Mouse (Mus musculus): ENCODE data around the gene Gprin3. TPM values are rescaled to one million over a fixed set of nuclear protein-coding genes. Genes with fewer than 3 reads are reported as not detected.
"Not testable (repeated sequence)": the region's sequence is repeated elsewhere in the genome, so short reads cannot be mapped to it uniquely, and the experiment has no call there.

The Gprin3 gene
- polyA plus RNA-seq, 1 experiment = 0.72 TPM

GRCm38 (mm10) chr6:59311241-59311640, 114.9 kb downstream of the Gprin3 start:
- DNase-seq = no peak
- WGBS = 92% methylated on average over 2 of the region's 2 CpGs
- Histone ChIP-seq H3K4me3 (ENCODE audit: insufficient read depth, low read depth, low read length) (no peak overlapping the region), H3K4me1 (ENCODE audit: control insufficient read depth, insufficient read depth, low read length) (no peaks in the 10 kb centered on the region), H3K27ac (ENCODE audit: insufficient read depth, low read depth, low read length) (no peak overlapping the region), H3K36me3 (ENCODE audit: control insufficient read depth, insufficient read depth, low read length) (no peaks in the 10 kb centered on the region), H3K27me3 (replicated peaks; ENCODE audit: control insufficient read depth, insufficient read depth, low read length) (no peaks in the 10 kb centered on the region)
- TF ChIP-seq POLR2A (IDR thresholded peaks at IDR 0.05; ENCODE audit: low read depth, low read length) (no peak), CTCF (conservative IDR thresholded peaks at IDR 0.05; ENCODE audit: insufficient read depth, insufficient read length, low read depth, low read length) (no peak)

- DNase-seq; H3K4me1 ChIP-seq (ENCODE audit: control insufficient read depth, insufficient read depth, low read length); H3K36me3 ChIP-seq (ENCODE audit: control insufficient read depth, insufficient read depth, low read length); H3K4me3 ChIP-seq (ENCODE audit: insufficient read depth, low read depth, low read length); H3K27me3 ChIP-seq (replicated peaks; ENCODE audit: control insufficient read depth, insufficient read depth, low read length); H3K27ac ChIP-seq (ENCODE audit: insufficient read depth, low read depth, low read length): not testable (repeated sequence)
- WGBS = 97% methylated on average over 2 of the region's 2 CpGs
Measured at GRCm38 (mm10) chr6:59304235-59304942, 121.7 kb downstream of the Gprin3 start.

- no peak for DNase-seq
- Histone ChIP-seq H3K27ac (ENCODE audit: insufficient read depth, low read depth, low read length) (no peak overlapping the region), H3K4me3 (ENCODE audit: insufficient read depth, low read depth, low read length) (no peak overlapping the region), H3K4me1 (ENCODE audit: control insufficient read depth, insufficient read depth, low read length) (no peaks in the 10 kb centered on the region), H3K36me3 (ENCODE audit: control insufficient read depth, insufficient read depth, low read length) (no peaks in the 10 kb centered on the region), H3K27me3 (replicated peaks; ENCODE audit: control insufficient read depth, insufficient read depth, low read length) (no peaks in the 10 kb centered on the region)
- WGBS = 90% methylated on average over 1 of the region's 1 CpGs
- TF ChIP-seq POLR2A (IDR thresholded peaks at IDR 0.05; ENCODE audit: low read depth, low read length) (no peak), CTCF (conservative IDR thresholded peaks at IDR 0.05; ENCODE audit: insufficient read depth, insufficient read length, low read depth, low read length) (no peak)
Measured at GRCm38 (mm10) chr6:59303031-59303430, 123.1 kb downstream of the Gprin3 start.

Other genes with a start within 250 kb of the Gprin3 start
- 2.7 and 2.8 TPM in 2 replicates for gene Tigd2, start 217.4 kb downstream of the Gprin3 start, polyA plus RNA-seq (2012; rRNA removed)